Mouse (Mus musculus) cerebral cortex, adult 2 months (tissue): ENCODE data around the gene Fcnb.

ENCODE experiments used
- WGBS: fragments of 180-500 bp; shearing (Covaris S2); methylation state at CpG from one replicate; pipeline ENCODE4 v1.1.7; 2018; 5-methylcytosine and 5-hydroxymethylcytosine counted together

Gene Fcnb

GRCm38 (mm10) chr2:28084768-28085167 is at the start of gene Fcnb:
Gene Fcnb, minus strand, starts transcription at chr2:28084885.
- 85% methylated on average over 3 of the region's 3 CpGs for WGBS

GRCm38 (mm10) chr2:28133833-28134232 is 49.1 kb upstream of the Fcnb start:
- 80% methylated on average over 9 of the region's 9 CpGs for WGBS

- WGBS = 44% methylated on average over 4 of the region's 4 CpGs
These were observed 47.4 kb upstream of the Fcnb start for GRCm38 (mm10) chr2:28132117-28132516.

DNA sequence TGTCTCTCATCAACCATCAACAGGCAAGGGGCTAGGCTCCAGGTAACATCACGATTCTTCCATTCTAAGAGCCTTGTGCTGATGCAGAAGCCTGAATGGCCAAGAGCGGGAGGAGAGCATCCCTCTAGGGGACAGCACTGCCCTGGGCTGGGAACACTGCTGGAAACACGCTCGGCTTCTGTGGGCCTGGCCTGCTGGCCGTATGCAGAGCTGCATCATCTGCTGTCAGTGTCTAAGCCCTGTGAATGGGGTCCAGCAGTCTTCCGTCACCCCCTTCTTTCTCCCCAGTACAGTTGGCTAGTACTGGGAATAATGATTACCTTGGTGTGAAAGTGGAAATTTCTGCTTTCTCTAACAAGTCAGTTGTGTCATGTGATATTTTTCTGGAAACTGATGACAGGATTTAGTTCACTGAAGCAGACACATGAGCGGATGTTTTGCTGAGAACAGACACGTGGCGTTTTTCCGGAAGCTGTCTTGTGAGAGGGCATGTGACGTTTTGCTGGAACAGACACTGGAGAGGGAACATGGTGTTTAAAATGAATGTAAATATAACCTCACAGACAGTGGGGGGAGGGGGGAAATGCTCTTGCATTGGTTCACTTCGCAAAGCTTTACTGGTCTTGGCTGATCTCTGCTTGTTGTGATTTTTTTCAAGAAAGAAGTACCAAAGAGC is 42.2 kb upstream of the Fcnb start:
- 62% methylated on average over 12 of the region's 12 CpGs for WGBS

- 50% methylated on average over 2 of the region's 2 CpGs for whole genome bisulfite sequencing
These were observed 39.2 kb upstream of the Fcnb start for GRCm38 (mm10) chr2:28123910-28124309.

DNA sequence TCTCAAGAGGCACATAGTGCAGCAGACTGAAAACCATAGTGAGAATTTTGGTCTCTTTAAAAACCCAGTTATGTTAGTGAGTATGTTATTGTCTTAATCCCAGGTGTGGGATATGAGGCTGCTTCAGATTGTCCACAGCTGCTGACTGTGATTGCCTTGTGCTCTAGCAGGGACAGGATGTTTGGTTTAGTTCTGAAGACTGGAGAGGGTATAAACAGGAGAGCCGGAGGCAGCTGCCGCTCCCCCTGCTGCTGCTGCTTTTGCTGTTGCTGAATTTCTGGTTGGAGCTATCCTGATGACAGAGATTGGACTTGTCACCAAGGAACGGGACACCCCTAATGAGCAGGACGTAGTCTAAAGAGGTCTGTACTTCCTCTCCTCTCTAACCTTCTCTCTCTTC is 36.6 kb upstream of the Fcnb start:
- WGBS = 78% methylated on average over 4 of the region's 4 CpGs

DNA sequence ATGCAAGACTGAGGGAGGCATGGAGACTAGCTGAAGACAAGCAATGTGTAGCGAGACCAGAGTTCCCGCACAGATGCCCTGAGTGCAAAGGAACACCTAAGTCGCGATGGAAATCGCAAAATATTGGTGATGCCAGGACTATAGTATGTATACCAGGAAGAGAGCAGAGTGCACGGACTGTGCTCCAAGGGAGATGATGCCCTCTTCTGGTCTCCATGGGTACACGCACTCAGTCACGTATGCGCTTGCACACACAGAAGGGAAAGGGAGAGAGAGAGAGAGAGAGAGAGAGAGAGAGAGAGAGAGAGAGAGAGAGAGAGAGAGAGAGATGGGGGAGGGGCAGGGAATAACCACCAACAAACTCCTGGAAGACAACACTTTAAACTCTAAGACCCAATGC is 35.7 kb upstream of the Fcnb start:
- 96% methylated on average over 9 of the region's 9 CpGs for WGBS

GRCm38 (mm10) chr2:28118518-28119116 is 33.9 kb upstream of the Fcnb start:
- 59% methylated on average over 6 of the region's 6 CpGs for WGBS

DNA sequence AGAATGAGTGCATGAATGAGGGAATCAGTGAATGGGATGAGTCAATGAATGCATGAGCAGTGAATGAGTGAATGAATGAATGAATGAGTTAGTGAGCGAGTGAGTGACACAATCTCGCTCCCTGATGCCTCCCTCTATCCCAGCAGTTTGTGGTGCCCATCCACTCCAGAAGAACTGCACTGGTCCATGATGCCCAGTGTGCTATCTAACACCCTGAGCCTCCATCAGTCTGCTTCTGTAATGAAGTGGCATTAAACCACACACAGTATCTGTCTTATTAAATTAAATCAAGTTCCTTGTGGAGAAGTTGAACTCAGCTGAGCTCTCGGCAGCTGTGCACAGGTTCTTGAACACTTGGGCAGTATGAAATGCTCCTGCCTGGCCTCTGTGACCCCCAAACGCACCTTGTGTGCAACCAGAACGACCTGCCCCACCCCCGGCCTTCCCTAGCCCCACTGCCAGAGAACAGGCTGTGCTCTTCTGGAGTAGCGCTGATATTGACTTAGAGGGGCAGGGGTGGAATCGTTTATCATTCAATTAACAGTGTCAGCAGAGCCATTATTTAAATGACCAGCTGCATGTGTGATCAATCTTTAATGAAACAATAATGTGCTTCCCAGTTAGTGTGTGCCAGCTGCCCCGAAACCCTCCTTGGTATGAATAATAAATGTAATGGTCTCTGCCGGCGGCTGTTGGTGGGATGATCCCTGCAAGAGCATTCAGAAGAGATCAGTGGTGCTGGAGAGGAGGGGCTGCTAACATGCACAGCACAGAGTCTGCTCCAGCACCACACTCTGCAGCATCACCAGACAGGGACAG is 33.0 kb upstream of the Fcnb start:
- 58% methylated on average over 11 of the region's 11 CpGs for WGBS

- 65% methylated on average over 5 of the region's 5 CpGs for WGBS
These were observed 24.1 kb upstream of the Fcnb start for GRCm38 (mm10) chr2:28108763-28109162.

DNA sequence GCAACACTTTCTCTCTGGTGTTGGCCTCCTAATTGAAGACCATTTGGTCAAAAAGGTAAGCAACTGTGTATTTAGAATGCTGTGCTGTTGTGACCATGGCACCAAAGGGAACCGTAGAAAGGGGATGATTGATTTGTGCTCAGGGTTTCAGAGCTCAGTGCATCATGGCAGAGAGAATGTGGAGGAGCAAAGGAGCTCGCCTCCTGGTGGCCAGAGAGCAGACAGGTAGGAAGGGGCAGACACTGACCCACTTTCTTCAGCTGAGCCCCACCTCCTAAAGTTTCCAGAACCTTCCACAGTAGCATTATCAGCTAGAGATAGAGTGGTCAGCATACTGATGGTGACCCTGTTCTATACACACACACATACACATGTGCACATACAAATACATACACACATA is 21.3 kb upstream of the Fcnb start:
- 88% methylated on average over 2 of the region's 2 CpGs for WGBS

DNA sequence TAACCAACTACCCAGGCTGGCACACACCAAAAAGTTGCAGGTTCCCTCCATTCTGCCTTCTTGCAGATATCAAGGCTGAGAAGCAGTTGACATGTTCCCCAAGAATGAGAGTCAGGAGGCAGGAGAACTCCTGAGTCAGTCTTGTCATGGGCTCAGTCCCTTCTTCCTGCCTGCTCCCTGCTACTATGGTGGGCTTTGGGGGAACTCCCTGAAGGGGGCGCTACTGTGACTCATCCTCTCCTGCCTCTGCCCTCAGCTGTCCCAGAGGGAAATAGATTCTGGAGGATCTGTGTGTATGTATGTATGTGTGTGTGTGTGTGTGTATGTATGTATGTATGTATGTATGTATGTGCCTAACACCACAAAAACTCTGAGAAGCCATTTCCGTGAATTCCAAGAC is 19.0 kb upstream of the Fcnb start:
- 50% methylated on average over 2 of the region's 2 CpGs for WGBS

DNA sequence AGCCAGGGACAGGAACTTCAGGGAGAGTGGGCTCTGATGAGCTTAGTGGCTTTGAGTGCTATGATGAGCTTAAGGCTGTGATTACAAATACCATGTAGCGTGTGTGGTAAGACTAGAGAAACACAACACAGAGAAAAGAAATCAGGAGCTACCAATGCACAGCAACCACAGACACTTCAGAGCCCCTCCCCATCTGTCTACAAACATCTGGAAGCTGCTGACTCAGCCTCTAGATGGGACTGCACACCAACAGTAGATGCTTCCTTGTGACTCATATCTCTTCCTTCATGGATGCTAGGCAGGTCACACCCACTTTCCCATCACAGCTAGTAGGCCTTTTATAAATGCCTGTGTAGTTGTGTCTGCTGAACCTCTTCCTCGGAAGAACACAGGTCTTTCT is 17.2 kb upstream of the Fcnb start:
- WGBS = 68% methylated on average over 2 of the region's 2 CpGs

- WGBS = 91% methylated on average over 9 of the region's 9 CpGs
These were observed 16.3 kb upstream of the Fcnb start for GRCm38 (mm10) chr2:28100796-28101483.

- 4% methylated on average over 24 of the region's 24 CpGs for WGBS
These were observed 14.1 kb upstream of the Fcnb start for GRCm38 (mm10) chr2:28098547-28099505.

GRCm38 (mm10) chr2:28096751-28097309 is 12.1 kb upstream of the Fcnb start:
- WGBS = 75% methylated on average over 6 of the region's 6 CpGs

- 90% methylated on average over 8 of the region's 8 CpGs for WGBS
These were observed 7.4 kb upstream of the Fcnb start for GRCm38 (mm10) chr2:28092099-28092498.

- WGBS = 88% methylated on average over 6 of the region's 6 CpGs
These were observed 6.4 kb upstream of the Fcnb start for GRCm38 (mm10) chr2:28091042-28091441.

DNA sequence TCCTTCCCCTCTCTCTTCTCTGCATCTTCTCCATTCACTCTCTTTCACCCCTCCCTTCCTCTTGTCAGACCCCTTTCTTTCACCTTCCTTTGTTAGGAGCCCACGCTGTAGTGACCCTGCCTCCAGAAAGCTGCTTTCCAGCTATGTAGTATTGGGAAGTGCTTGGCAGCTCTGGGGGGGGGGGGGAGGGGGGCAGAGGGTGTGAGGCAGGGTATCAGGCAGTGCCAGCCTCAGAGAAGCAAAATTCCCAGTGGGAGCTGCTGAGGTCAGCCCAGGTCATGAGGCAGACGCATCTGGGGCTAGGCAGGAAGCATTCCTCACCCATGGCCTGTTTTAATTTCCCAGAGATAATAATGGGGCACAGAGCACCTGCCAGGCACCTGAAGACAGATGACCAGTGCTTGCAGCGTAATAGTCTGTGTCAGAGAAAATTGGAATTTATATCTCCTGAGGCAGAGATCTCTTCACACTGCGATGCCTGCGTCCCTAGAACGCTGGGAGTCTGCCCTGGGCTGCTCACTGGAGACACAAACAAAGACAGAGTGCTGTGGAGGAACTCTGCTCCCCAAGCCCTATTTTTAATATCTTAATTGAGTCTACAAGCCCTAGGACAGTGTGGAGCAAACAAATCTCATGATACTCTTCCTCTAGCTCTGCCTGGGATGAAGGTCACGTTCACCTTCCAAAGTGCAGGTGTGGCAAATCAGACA is 5.8 kb upstream of the Fcnb start:
- WGBS = 78% methylated on average over 7 of the region's 7 CpGs

DNA sequence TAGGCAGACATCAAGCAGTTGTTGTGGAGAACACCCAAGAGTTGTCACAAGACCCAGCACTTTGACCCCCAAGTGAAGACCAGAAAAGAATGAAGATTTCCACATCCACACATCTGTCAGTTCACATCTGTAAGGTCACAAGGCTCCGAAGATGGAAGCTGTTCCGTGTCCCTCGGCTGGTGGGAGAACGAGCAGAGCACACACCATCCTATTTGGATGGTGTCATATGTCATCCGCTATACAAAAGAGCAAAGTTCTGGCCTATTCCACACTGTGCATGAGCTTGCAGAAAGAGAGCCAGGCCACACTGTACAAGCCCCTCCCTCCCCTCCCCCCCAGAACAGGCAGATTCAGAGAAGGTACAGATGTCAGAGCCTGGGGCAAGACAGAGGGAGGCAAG is 4.4 kb upstream of the Fcnb start:
- WGBS = 93% methylated on average over 5 of the region's 5 CpGs
